Mouse (Mus musculus) layer of hippocampus, adult 11-12 months (tissue): ENCODE data around the gene Prr12.
A peak's percentile ranks its signal among the peaks of the same experiment; 100 is the strongest.

ENCODE experiments used
- DNase-seq: peaks from one replicate; pipeline ENCODE4 v3.0.0; 2022; ENCODE audit warnings: low spot score

Prr12 gene

GRCm38 (mm10) chr7:45077322-45077721 is 24.6 kb upstream of the Prr12 start:
- no peak for DNase-seq

DNA sequence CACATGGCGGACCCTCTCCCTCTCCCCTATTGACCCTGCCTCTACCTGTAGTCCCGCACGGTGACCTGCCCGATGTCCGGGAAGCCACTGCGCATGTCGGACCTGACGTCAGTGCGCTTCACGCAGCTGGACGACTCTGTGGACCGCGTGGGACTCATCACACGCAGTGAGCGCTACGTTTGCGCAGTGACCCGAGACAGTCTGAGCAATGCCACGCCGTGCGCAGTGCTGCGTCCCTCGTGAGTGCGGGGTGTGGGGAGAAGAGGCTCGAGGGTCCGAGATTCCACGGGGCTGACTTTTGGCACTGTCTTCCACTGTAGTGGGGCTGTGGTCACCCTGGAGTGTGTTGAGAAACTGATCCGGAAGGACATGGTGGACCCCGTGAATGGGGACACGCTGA is 23.8 kb upstream of the Prr12 start:
- DNase-seq, result no peak

GRCm38 (mm10) chr7:45075405-45075804 is 22.7 kb upstream of the Prr12 start:
- DNase-seq, result no peak

- DNase-seq, result no peak
Measured at GRCm38 (mm10) chr7:45073949-45074348, 21.3 kb upstream of the Prr12 start.

DNA sequence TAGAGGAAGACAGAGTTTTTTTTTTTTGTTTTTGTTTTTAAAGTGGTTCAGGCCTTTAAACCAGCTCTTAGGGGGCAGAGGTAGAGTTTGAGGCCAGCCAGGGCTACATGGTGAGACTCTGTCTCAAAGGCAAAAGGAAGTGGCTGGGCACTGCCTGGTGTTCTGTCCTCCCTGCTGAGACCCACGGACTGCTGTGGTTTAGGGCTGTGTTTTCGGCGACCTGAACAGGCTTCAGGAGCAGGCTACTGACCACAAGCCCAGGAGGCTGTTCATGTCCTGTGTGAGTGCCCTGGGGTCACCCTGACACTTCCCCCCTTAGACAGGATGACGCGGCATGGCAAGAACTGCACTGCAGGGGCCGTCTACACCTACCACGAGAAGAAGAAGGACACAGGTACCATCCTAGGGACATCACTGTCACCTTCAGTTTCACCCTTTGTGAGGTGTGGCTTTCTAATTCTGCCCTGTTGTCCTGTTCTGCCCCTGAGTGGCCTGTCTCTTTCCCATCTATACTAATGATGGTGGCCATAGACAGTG is 20.6 kb upstream of the Prr12 start:
- no peak for DNase-seq

DNA sequence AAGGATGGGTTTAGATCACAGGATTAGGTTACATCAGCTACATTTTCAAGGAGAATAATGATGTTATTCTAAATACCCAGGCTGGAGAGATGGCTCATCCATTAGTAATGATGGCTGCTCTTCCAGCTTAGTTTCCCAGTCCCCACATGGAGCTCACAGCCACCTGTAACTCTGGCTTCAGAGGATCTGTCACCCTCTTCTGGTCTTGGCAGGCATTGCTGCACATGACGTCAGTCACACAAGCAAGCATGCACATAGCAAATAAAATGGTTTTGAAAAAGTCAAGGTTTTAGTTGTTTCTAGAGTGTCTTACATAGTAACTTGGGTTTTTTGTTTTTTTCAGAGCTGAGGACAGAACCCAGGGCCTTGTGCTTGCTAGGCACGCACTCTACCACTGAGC is 19.5 kb upstream of the Prr12 start:
- no peak for DNase-seq

DNA sequence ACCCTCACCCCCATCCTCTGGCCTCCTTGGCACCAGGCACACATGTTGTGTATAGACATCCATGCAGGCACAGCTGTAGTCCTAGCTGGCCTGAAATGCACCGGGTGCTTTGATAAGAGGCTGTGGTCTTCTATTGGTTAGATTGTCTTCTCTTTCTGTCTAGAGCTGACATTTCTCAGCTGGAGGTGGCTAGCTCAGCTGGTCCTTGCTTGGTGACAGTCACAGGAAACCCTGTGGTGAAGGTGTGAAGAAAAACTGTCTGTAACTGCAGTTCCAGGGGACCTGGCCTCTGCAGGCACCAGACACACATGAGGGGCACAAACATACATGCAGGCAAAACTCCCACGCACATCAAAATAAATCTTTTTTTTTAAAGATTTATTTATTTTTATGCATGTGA is 17.0 kb upstream of the Prr12 start:
- DNase-seq, result no peak

DNA sequence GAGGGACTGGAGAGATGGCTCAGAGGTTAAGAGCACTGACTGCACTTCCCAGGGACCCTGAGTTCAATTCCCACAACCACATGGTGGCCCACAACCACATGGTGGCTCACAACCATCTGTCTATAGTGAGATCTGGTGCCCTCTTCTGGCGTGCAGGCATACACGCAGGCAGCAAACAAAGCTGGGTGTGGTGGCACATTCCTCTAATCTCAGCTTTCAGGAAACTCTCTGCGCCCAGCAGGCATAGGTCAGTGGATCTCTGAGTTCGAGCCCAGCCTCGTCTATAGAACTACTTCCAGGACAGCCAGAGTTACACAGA is 15.3 kb upstream of the Prr12 start:
- DNase-seq, result no peak

- DNase-seq, result no peak
Measured at GRCm38 (mm10) chr7:45067190-45067999, 14.7 kb upstream of the Prr12 start.

DNA sequence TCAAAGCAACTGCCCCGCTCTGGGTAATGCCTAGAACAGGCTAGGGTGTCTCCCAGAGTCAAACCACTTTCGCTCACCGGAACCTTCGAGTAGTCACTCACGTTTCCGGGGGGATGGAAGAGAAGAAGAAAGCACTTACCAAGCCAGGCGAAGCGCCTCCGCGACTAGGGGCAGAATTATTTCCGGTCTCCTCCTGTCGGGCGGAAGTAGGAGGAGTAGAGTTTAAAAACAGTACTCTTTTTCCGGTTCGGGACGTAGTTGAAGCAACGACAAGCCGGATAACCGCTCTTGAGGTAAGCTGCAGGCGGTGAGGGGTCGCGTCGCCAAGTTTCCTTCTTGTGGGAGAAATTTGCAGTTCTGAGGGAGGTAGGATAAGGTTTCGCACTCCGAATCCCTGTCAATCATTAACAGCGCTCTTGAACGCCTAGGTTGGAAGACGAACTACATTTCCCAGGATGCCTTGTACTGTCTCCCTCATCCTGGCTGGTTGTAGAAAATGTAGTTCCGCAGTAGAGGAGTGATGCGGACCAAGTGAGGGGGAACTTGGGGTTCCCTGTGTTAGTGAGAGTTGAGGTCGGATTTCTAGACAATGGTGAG is 9.7 kb upstream of the Prr12 start, which contains the start of the genes Nosip and Prrg2:
Gene Nosip, plus strand, starts transcription at position 191 of the 597 bp plus-strand sequence.
Gene Prrg2, minus strand, starts transcription at position 439 of the 597 bp plus-strand sequence.
- peak; percentile 95 for DNase-seq

DNA sequence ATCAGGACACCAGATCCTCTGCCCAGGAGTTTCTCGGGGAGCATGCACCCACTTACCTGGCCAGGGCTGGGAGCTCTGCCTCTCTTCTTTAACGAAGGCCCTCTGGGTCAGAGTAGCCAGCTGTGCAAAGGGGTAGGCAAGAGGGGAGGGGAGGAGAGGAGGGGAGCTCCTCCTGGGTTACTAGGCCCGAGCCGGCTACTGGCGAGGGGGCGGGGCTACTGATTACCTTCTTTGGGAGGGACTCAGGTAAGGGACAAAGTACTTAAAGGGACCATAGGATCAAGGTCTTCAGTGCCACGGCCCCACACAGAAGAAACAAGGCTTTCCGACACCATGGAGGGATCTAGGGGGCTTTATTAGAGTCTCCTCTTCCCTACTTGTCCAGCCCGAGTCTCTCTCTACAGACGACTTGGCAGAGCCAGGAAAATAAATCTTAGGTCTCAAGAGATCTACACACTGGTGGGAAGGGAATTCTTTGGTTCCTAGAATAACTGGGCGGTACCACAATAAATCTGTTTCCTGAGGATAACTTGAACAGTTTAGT is 8.9 kb upstream of the Prr12 start:
- no peak for DNase-seq

DNA sequence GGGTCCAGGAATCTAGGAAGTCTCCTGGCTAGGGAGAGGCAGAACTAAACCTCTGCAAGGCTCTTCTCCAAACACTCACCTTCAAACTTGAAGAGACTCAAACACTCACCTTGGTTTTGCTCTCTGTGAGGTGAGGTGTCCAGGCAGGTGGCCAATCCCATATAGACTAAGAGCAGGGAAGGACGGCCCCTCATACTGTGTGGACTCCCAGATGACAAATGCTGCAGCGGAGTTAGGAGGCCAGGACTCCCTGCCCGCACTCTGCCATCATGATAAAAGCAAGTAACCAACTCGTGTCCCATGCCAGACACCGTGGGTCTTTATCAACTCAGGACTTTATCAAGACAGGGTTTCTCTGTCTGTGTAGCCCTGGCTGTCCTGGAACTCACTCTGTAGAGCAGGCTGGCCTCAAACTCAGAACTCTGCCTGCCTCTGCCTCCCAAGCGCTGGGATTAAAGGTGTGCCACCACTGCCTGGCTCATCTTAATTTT is 8.0 kb upstream of the Prr12 start:
- DNase-seq, result no peak

- no peak for DNase-seq
Measured at GRCm38 (mm10) chr7:45058607-45059571, 6.2 kb upstream of the Prr12 start.

GRCm38 (mm10) chr7:45056972-45057348 is 4.3 kb upstream of the Prr12 start:
- DNase-seq, result no peak

- DNase-seq, result no peak
Measured at GRCm38 (mm10) chr7:45056329-45056971, 3.8 kb upstream of the Prr12 start.

- peak; percentile 95 for DNase-seq
Measured at GRCm38 (mm10) chr7:45053931-45054510, 1.3 kb upstream of the Prr12 start.

GRCm38 (mm10) chr7:45053117-45053930 is 643 bp upstream of the Prr12 start:
- DNase-seq, result peak; percentile 64

GRCm38 (mm10) chr7:45052181-45052861 is 360 bp downstream of the Prr12 start:
- peak; percentile 57 for DNase-seq

DNA sequence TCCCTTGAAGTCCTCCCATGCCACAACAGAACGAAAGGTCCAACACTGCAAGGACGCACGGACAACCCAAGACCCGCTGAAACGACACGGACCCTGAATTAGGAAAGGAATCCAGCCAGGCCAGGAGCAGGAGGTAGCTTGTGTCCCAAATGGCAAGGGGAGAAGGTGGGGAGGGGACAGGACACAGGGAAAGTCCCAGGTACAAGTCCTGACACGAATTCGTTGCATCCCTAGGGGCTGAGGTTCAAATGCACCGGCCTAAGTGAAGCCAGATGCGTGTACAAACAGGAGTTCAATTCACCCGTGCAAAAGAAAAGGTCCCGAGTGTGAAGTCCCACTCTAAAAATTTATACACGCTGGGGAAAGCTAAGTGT is 1.1 kb downstream of the Prr12 start:
- DNase-seq, result no peak
